Mouse (Mus musculus): ENCODE measurements around the gene AY074887.

The AY074887 gene

GRCm38 (mm10) chr9:54917010-54917677, 33.7 kb downstream of the AY074887 start, which contains the start of gene Hykk:
Gene Hykk (plus strand): TSS chr9:54917283.
- DNase-seq (ENCODE audit: low spot score in 2 of 2), result peak; percentile 64 to 65

GRCm38 (mm10) chr9:54916401-54916800, 34.4 kb downstream of the AY074887 start:
- no peak for DNase-seq (ENCODE audit: low spot score in 2 of 2)

DNA sequence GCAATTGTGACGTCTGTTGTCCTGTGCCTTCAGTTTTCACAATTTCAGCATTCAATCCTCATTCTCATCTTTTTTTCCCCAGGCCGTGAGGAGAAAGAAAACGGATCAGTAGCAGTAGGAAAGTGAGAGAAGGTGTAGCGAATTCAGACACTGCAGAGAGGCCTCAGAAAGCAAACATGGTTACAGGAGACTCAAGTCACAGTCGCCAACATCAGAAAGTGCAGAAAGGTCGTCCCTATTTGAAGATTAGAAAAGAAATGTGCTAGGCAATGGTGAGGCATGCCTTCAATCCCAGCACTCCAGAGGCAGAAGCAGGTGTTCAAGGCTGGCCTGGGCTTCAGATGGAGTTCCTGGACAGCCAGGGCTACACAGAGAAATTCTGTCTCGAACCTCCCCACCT, 35.2 kb downstream of the AY074887 start:
- DNase-seq (ENCODE audit: low spot score in 2 of 2), result no peak

- no peak for DNase-seq (ENCODE audit: low spot score in 2 of 2)
Measured at GRCm38 (mm10) chr9:54909446-54909845, 41.4 kb downstream of the AY074887 start.

Measured in frontal cortex, postnatal 25 days (tissue).